Mouse (Mus musculus) erythroblast, embryonic 14.5 days (primary cell): Measurements from ENCODE around the gene Col19a1. TPM values are rescaled to one million over a fixed set of nuclear protein-coding genes. Genes with fewer than 3 reads are reported as not detected.

Experiments
- H3K27me3 ChIP-seq: 2 replicates; pipeline ENCODE4 v1.6.1; 2012; ENCODE audit warnings: inconsistent platforms; ENCODE audit not compliant: control insufficient read depth
- H3K36me3 ChIP-seq: 2 replicates; pipeline ENCODE4 v1.6.1; 2012; ENCODE audit warnings: mild to moderate bottlenecking, inconsistent platforms; ENCODE audit not compliant: control insufficient read depth
- H3K4me1 ChIP-seq: 2 replicates; pipeline ENCODE4 v1.6.1; 2012; ENCODE audit warnings: inconsistent platforms; ENCODE audit not compliant: control insufficient read depth
- H3K4me3 ChIP-seq: replicated peaks from 2 replicates; pipeline ENCODE3; 2012; ENCODE audit warnings: moderate library complexity, mild to moderate bottlenecking, inconsistent platforms
- H3K9me3 ChIP-seq: 2 replicates; pipeline ENCODE4 v1.6.1; 2012; ENCODE audit warnings: low read length, inconsistent platforms, mixed read lengths; ENCODE audit not compliant: control insufficient read depth
- GATA1 ChIP-seq: IDR thresholded peaks from 2 replicates; pipeline ENCODE4 v1.6.1; 2012; ENCODE audit warnings: low read length, inconsistent platforms, mixed read lengths
- TAL1 ChIP-seq: IDR thresholded peaks from 3 replicates; pipeline ENCODE4 v1.6.1; 2012; ENCODE audit warnings: low read length, inconsistent platforms, mixed read lengths
- polyA plus RNA-seq: library from polyadenylated mRNA; stranded (reverse); fragments of >175 nt; gene quantifications from 2 replicates; pipeline ENCODE4 v1.2.3, GENCODE M21; 2012

Col19a1 gene
- polyA plus RNA-seq, 1 experiment, result not detected

DNA sequence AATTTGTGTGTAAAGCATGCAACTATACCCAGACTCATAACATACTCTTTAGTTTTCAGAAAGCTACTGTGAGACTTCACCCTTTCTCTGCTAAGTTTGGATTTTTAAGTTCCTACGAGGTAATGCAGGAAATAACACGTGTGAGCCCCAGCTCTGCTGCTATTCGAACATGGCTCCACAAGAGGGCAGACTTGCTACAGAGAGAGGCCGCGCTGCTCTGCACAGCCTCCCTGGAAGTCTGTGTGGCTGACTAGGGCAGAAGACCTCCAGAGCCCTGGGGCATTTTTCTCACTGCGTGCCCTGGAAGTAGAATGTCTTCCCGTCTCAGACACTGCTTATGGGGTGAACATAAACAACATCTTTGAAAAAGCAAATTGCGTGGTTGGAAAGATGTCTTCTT is 284.6 kb downstream of the Col19a1 start:
- TF ChIP-seq GATA1 (no peak), TAL1 (no peak)
- Histone ChIP-seq H3K9me3 (peaks cover 3% of the 10 kb centered on the region), H3K4me3 (no peak overlapping the region)

DNA sequence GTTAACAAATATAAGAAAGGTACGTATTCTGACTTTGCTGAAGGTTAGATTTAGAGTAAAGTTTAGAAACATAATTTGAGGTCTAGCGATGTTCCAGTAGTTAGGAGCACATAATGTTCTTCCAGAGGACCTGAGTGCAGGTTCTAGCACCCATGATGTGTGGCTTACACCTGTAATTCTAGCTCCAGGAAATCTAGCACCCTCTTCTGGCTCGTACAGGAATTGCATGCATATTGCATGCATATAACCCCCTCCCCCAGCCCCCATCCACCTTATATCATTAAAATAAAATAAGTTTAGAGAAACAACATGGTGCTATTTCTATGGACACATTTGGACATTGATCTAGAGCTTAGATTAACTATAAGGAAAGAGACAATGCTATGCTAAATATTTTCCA is 286.6 kb downstream of the Col19a1 start:
- TF ChIP-seq TAL1 (no peak), GATA1 (no peak)
- no peaks in the 10 kb centered on the region for H3K27me3 ChIP-seq
- no peak overlapping the region for H3K4me3 ChIP-seq
- no peaks in the 10 kb centered on the region for H3K4me1 ChIP-seq
- H3K36me3 ChIP-seq, result no peaks in the 10 kb centered on the region
- H3K9me3 ChIP-seq, result peaks cover 3% of the 10 kb centered on the region

More for the DNA sequence above, 284.6 kb downstream of the Col19a1 start:
- H3K4me1 ChIP-seq, result no peaks in the 10 kb centered on the region
- H3K27me3 ChIP-seq, result no peaks in the 10 kb centered on the region
- no peaks in the 10 kb centered on the region for H3K36me3 ChIP-seq

DNA sequence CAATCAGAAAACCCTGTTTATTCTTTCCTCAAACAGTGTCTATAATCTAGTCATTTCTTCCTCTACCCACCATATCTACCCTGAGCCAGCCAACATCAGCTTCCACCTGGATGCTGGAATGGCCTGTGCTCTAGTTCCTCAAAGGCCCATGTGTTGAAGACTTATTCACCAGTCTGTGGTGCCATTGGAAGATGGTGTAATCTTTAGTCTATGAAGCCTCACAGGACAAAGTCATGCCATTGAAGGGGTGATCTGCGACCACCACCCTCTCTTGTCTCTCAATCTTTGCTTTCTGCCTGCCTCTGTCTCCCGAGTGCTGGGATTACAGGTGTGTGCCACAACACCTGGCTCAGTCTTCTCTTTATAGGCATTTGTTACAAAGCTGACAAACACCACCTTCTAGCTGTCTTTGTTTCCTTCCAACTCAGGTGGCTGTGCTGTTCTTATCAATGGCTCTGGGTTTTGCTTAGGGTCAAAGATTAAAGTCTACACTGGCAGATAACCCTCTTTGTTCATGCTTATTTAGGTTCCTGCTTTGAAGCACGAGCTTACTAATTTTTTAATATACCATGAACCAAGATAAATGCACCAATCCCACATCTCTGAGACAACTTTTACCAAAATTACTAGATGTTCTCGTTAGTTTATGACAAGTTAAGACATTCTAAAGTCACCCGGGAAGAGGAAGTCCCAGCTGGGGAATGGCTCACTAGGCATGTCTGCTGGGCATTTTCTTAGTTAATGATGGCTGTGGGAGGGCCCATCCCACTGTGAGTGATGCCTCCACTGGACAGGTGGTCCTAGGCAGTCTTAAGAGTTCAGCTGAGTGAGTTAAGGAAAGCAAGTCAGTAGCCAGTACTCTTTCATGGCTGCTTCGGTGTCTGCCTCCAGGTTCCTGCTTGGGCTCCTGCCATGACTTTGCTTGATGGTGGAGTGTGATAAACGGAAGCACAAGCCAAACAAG is 292.0 kb downstream of the Col19a1 start:
- Histone ChIP-seq H3K4me3 (no peak overlapping the region), H3K36me3 (no peaks in the 10 kb centered on the region), H3K4me1 (no peaks in the 10 kb centered on the region), H3K27me3 (no peaks in the 10 kb centered on the region), H3K9me3 (peaks cover 4% of the 10 kb centered on the region; the same call in 1 of the 2 replicates)
- no peak for TF ChIP-seq GATA1
- no peak for TF ChIP-seq TAL1

DNA sequence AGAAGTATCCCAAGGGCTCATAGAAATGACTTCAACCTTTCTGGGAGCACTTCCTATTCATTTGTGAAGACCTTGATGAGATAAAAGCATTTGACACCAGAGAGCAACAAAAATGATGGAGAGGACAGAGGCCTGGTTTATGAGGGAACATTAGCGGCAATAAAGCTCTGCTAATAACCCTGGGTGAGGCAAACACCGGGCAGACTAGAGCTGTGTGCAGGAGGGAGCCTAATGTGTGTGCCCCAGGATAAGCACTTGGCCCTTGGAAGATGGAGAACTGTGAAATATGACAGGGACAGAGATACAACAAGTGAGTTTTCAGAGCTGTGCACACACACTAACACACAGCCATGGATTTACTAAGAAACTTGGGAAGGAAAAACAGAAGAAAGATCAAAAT is 294.8 kb downstream of the Col19a1 start:
- no peaks in the 10 kb centered on the region for H3K36me3 ChIP-seq
- peaks cover 7% of the 10 kb centered on the region; the same call in 1 of the 2 replicates for H3K9me3 ChIP-seq
- H3K4me1 ChIP-seq, result no peaks in the 10 kb centered on the region
- TF ChIP-seq TAL1, result no peak
- no peak for TF ChIP-seq GATA1
- no peak overlapping the region for H3K4me3 ChIP-seq
- H3K27me3 ChIP-seq, result no peaks in the 10 kb centered on the region

DNA sequence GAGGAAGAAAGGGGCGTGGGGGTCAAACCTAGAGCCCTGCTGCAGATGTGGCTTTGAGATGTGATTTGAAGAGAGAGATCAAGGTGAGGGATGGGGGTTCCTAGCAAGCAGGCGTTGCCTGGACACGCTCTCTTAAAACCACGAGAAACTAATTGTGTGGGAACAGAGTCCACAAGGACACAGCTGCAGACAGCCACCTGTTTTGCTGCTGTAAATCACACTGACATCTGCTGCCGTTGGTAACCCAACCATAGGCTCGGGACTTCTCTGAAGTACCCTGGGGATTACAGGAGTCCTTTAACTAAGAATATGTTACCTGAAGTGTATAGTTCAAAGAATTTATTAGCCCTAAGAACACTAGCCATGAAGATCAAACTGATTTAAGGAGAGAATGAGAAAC is 300.9 kb downstream of the Col19a1 start:
- Histone ChIP-seq H3K4me3 (no peak overlapping the region), H3K36me3 (no peaks in the 10 kb centered on the region), H3K4me1 (no peaks in the 10 kb centered on the region), H3K9me3 (peaks cover 5% of the 10 kb centered on the region; the same call in 1 of the 2 replicates), H3K27me3 (no peaks in the 10 kb centered on the region)
- TF ChIP-seq GATA1 (no peak), TAL1 (no peak)

DNA sequence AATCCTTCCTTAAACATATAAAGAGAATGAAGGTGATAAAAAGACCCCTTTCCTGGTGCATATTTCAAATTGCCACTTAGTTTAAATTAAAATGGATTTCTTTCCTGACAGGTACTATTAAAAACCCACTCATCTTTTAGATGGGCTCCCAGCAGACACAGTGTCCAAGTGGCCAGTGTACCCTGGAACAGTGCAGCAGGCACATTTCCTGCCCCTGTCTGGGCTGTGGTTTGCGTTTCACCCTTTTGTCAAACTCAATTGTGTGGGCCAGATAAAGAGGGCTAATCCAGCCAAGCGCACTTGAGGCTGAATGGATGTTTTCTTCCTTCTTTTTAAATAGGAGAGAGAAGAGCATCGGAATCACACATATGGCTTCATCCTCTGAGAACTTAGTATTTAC is 320.2 kb downstream of the Col19a1 start:
- no peak overlapping the region for H3K4me3 ChIP-seq

DNA sequence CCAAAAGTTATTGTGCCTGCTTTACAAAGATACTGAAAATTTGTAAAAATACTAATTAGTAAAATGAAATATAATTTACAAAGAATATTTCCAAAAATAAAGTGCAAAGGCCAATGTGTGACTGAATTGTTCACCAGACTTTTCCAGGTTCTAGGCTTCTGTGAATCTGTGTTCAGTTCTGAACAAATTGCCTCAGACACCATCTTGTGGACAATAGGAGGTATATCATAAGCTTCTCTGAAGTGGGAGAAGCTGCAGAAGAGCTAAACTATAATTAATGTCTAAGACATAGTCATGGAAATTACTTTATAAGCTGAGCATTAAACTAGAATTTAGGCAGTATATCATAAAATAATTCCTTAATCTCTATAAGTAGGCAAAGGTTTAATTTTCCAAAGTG is 326.1 kb downstream of the Col19a1 start:
- no peak overlapping the region for H3K4me3 ChIP-seq
- TF ChIP-seq GATA1, result no peak
- TF ChIP-seq TAL1, result no peak
- no peaks in the 10 kb centered on the region for H3K27me3 ChIP-seq
- peaks cover 3% of the 10 kb centered on the region; the same call in 1 of the 2 replicates for H3K9me3 ChIP-seq
- H3K36me3 ChIP-seq, result no peaks in the 10 kb centered on the region
- no peaks in the 10 kb centered on the region for H3K4me1 ChIP-seq

More for the DNA sequence above, 320.2 kb downstream of the Col19a1 start:
- peaks cover 6% of the 10 kb centered on the region for H3K9me3 ChIP-seq
- H3K4me1 ChIP-seq, result no peaks in the 10 kb centered on the region
- H3K27me3 ChIP-seq, result no peaks in the 10 kb centered on the region
- TF ChIP-seq TAL1 (no peak), GATA1 (no peak)
- H3K36me3 ChIP-seq, result no peaks in the 10 kb centered on the region

DNA sequence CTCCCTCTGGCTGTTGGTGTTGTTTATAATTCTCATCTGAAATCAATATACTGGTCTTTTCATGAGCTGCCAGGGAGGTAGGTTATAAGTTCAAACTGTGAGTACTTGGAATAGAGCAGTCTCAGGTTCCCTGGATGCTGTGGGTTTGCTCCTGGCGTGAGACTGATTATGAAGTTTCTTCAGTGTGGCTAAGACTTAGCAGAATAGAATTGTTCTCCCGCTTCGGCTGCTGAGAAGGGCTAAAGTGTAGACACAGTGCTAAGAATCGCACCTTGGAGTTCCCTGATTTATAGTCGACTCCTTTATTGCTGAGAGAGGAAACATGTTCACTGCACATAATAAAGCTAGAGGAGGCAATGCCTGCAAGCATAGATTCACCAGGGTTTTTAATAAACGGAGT is 327.9 kb downstream of the Col19a1 start:
- H3K4me1 ChIP-seq, result no peaks in the 10 kb centered on the region
- H3K36me3 ChIP-seq, result no peaks in the 10 kb centered on the region
- TF ChIP-seq GATA1, result no peak
- no peak for TF ChIP-seq TAL1
- no peaks in the 10 kb centered on the region for H3K27me3 ChIP-seq
- peaks cover 1% of the 10 kb centered on the region; the same call in 1 of the 2 replicates for H3K9me3 ChIP-seq
- no peak overlapping the region for H3K4me3 ChIP-seq

DNA sequence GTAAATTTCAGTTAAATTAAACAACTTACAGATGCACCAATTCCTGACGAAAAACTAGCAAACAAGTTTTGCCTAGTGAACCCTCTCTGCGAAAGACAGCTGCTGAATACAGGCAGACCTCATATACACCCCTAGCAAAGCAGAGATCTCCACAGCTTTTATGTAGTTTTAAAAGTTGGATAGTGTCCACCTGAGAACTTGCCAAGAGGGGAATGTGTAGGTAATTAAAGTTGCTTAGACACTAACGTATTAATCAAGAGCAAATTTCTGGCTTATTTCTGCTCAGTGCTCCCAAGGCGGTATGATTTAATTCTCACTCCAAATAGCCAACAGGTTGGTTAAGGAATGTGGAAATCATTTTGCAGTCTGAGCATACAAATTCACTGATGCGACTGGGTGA is 329.3 kb downstream of the Col19a1 start:
- H3K27me3 ChIP-seq, result no peaks in the 10 kb centered on the region
- H3K9me3 ChIP-seq, result no peaks in the 10 kb centered on the region
- no peaks in the 10 kb centered on the region for H3K36me3 ChIP-seq
- H3K4me1 ChIP-seq, result no peaks in the 10 kb centered on the region
- H3K4me3 ChIP-seq, result no peak overlapping the region
- TF ChIP-seq TAL1 (no peak), GATA1 (no peak)
